In the genomic region with DNA sequence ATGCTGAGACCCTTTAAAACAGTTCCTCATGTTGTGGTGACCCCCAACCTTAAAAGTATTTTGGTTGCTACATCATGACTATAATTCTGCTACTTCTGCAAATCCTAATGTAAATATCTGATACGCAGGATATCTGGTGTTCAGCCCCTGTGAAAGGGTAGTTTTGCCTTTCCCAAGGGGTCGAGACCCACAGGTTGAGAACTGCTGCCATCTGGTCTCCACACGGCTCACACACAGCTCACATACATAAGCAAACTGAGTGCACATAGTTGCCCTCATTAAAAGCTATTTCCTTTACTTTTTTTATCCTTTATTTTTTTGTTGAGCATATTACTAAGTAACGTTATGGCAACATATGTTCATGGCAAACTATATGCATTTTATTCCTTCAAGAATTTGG, we compare ENCODE assay signal across 20 mouse cellular contexts.
"Had no signal": no experiment of that assay in that cellular context is flagged by ENCODE, and none has a peak within 500 bp of the region (broad histone marks: within the 10 kb centered on the region; RNA-seq: fewer than 3 reads in every experiment).

No protein-coding gene starts in this region.

- H3K27ac ChIP-seq: kidney, postnatal 0 days; layer of hippocampus, adult 2 months; left cerebral cortex, adult 2 months; liver, embryonic 15.5 days; midbrain, embryonic 10.5 days; neural tube, embryonic 12.5 days had no signal

- H3K27me3 ChIP-seq: liver, embryonic 15.5 days; neural tube, embryonic 12.5 days had no signal

- H3K36me3 ChIP-seq: liver, embryonic 15.5 days; midbrain, embryonic 10.5 days; neural tube, embryonic 12.5 days had no signal

- H3K4me3 ChIP-seq: layer of hippocampus, adult 2 months; left cerebral cortex, adult 2 months; liver, embryonic 15.5 days; midbrain, embryonic 10.5 days; myocyte; neural tube, embryonic 12.5 days had no signal

- ATAC-seq: lung, postnatal 0 days had no signal

- H3K9ac ChIP-seq: liver, embryonic 15.5 days; neural tube, embryonic 12.5 days had no signal

- H3K4me2 ChIP-seq: liver, embryonic 11.5 days; liver, embryonic 15.5 days; neural tube, embryonic 12.5 days had no signal

- H3K4me1 ChIP-seq: liver, embryonic 15.5 days; midbrain, embryonic 10.5 days; neural tube, embryonic 12.5 days had no signal

- H3K9me3 ChIP-seq: liver, embryonic 15.5 days; midbrain, embryonic 10.5 days; neural tube, embryonic 12.5 days had no signal

- DNase-seq: kidney, adult 11 months; kidney, adult 9 months; kidney, postnatal 36 days; lung, adult 2 months; lung, postnatal 36 days; midbrain, embryonic 14.5 days; retina, postnatal 1 day; right cerebral cortex, postnatal 4 days; spleen, adult 18-20 months; thymus, adult 18-20 months; thymus, postnatal 14 days had no signal
